In the genomic region with DNA sequence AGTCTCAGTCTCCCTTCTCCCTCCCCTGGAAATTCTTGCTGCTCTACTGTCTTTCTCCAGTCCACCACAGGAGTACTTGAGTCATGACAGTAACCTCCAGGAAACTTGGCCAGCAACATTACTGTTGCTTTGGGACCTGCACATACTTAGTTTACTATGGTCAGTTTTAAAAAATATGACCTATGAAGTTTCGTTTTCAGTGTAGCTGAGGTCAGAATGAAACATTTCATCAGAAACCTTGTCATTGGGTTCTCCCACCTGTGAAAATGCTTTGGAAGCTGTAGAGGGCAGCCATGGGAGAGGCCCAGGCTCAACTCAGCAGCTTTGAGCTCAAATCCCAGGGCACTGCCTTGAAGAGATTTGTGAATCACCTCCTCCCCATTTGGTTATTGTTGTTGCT, we compare ENCODE assay signal across 33 mouse cellular contexts. TPM values are rescaled to one million over a fixed set of nuclear protein-coding genes. Genes with fewer than 3 reads are reported as not detected.
"Had no signal": no experiment of that assay in that cellular context is flagged by ENCODE, and none has a peak within 500 bp of the region (broad histone marks: within the 10 kb centered on the region; RNA-seq: fewer than 3 reads in every experiment).

No protein-coding gene starts in this region.

- H3K4me2 ChIP-seq: embryonic facial prominence, embryonic 12.5 days; embryonic facial prominence, embryonic 13.5 days; embryonic facial prominence, embryonic 15.5 days; forebrain, embryonic 12.5 days; forebrain, embryonic 13.5 days; forebrain, embryonic 15.5 days had no signal

- H3K9ac ChIP-seq: embryonic facial prominence, embryonic 12.5 days; embryonic facial prominence, embryonic 13.5 days; embryonic facial prominence, embryonic 15.5 days; forebrain, embryonic 12.5 days; forebrain, embryonic 13.5 days; forebrain, embryonic 15.5 days; forebrain, postnatal 0 days had no signal

- H3K27ac ChIP-seq: embryonic facial prominence, embryonic 10.5 days; embryonic facial prominence, embryonic 12.5 days; embryonic facial prominence, embryonic 13.5 days; embryonic facial prominence, embryonic 15.5 days; forebrain, embryonic 10.5 days; forebrain, embryonic 12.5 days; forebrain, embryonic 13.5 days; forebrain, embryonic 15.5 days; gastrocnemius, adult 2 months; heart, adult 2 months had no signal

- H3K9me3 ChIP-seq: embryonic facial prominence, embryonic 10.5 days; embryonic facial prominence, embryonic 12.5 days; embryonic facial prominence, embryonic 13.5 days; embryonic facial prominence, embryonic 15.5 days; forebrain, embryonic 10.5 days; forebrain, embryonic 12.5 days; forebrain, embryonic 13.5 days; forebrain, embryonic 15.5 days had no signal

- H3K27me3 ChIP-seq: embryonic facial prominence, embryonic 12.5 days; embryonic facial prominence, embryonic 13.5 days; embryonic facial prominence, embryonic 15.5 days; forebrain, embryonic 12.5 days; forebrain, embryonic 13.5 days; forebrain, embryonic 15.5 days had no signal

- H3K4me3 ChIP-seq: embryonic facial prominence, embryonic 10.5 days; embryonic facial prominence, embryonic 12.5 days; embryonic facial prominence, embryonic 13.5 days; embryonic facial prominence, embryonic 15.5 days; erythroblast, embryonic 14.5 days; forebrain, embryonic 10.5 days; forebrain, embryonic 12.5 days; forebrain, embryonic 13.5 days; forebrain, embryonic 15.5 days; gastrocnemius, adult 2 months; heart, adult 2 months had no signal

- ATAC-seq: forebrain, embryonic 13.5 days; forebrain, embryonic 14.5 days; forebrain, embryonic 15.5 days; forebrain, embryonic 16.5 days; forebrain, postnatal 0 days had no signal

- H3K36me3 ChIP-seq: embryonic facial prominence, embryonic 10.5 days; embryonic facial prominence, embryonic 12.5 days; embryonic facial prominence, embryonic 13.5 days; embryonic facial prominence, embryonic 15.5 days; forebrain, embryonic 10.5 days; forebrain, embryonic 12.5 days; forebrain, embryonic 15.5 days had no signal

- H3K4me1 ChIP-seq: embryonic facial prominence, embryonic 15.5 days; forebrain, embryonic 12.5 days; forebrain, embryonic 13.5 days; forebrain, embryonic 15.5 days had no signal

- DNase-seq: cerebellum, adult 9-10 months; cerebellum, adult 9-11 months; cerebellum, postnatal 10 days; cerebellum, postnatal 14 days; cerebellum, postnatal 25 days; cerebellum, postnatal 36 days; embryo, embryonic 11 days; forebrain, postnatal 0 days; gastrocnemius, adult 2 months; gastrocnemius, postnatal 10 days; gastrocnemius, postnatal 14 days; gastrocnemius, postnatal 25 days; gastrocnemius, postnatal 36 days; heart, adult 11 months; heart, adult 18-20 months; heart, adult 2 months had no signal

RNA-seq across cellular contexts. Expression of a gene that starts 15.0 kb away (rescaled TPM):
- total RNA-seq: common myeloid progenitor, adult 5-6 weeks; gastrocnemius, adult 18-20 months; gastrocnemius, adult 2 months; gastrocnemius, adult 8-10 months; gastrocnemius, postnatal 14 days; gastrocnemius, postnatal 25 days; gastrocnemius, postnatal 36 days; granulocyte monocyte progenitor cell, adult 5-6 weeks; heart, adult 18-20 months; heart, adult 2 months; heart, adult 8-10 months had no signal
- polyA plus RNA-seq: erythroblast, embryonic 14.5 days; gonadal fat pad, adult 2 months; heart, adult 2 months had no signal
